ENCODE assay signal across 26 mouse cellular contexts in the genomic region with DNA sequence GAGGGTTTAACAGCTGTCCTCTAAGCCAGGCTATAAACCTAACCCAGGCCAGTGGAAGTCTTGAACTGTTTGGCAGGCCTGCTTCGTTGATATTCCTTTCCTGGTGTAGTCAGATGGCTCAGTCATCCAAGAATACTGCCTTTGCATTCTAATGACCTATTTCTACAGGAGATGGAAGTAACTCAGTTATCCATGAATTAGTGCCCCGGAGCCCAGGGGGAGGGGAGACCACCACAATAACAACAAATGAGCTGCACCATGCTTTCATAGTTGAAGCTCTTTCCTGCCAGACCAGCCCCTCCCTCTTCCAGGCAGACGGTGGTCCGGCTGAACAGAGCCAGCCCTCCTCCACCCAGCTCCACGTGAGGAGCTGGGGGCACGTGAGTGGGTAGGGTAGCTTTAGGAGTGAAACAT. TPM values are rescaled to one million over a fixed set of nuclear protein-coding genes. Genes with fewer than 3 reads are reported as not detected.
DNase-seq lines count a peak whose midpoint lies in the region; ATAC-seq and TF ChIP-seq lines count a peak whose summit lies in the region.
"Had no signal": no experiment of that assay in that cellular context is flagged by ENCODE, and none has a peak within 500 bp of the region (broad histone marks: within the 10 kb centered on the region; RNA-seq: fewer than 3 reads in every experiment).

No protein-coding gene starts in this region.

- H3K36me3 ChIP-seq in hindbrain, embryonic 10.5 days, result no peaks in the 10 kb centered on the region
- H3K36me3 ChIP-seq in midbrain, embryonic 13.5 days, result no peaks in the 10 kb centered on the region
- no peaks in the 10 kb centered on the region for H3K36me3 ChIP-seq in intestine, postnatal 0 days (ENCODE audit: control insufficient read depth, insufficient read depth)
- H3K36me3 ChIP-seq: limb, embryonic 10.5 days had no signal

- no peak overlapping the region for H3K4me3 ChIP-seq in hindbrain, embryonic 10.5 days
- no peak overlapping the region for H3K4me3 ChIP-seq in midbrain, embryonic 13.5 days (replicated peaks)
- no peak overlapping the region for H3K4me3 ChIP-seq in intestine, postnatal 0 days (ENCODE audit: low read depth, low read length)
- H3K4me3 ChIP-seq: layer of hippocampus, adult 2 months; left cerebral cortex, adult 2 months; limb, embryonic 10.5 days had no signal

- peak; percentile 50 for DNase-seq in retina, postnatal 1 day
- no peak for DNase-seq in retina, embryonic 14.5 days (ENCODE audit: low spot score)
- no peak for DNase-seq in hindbrain, embryonic 10.5 days (ENCODE audit: low spot score)
- no peak for DNase-seq in spleen, adult 18-20 months
- no peak for DNase-seq in cerebellum, adult 9-10 months
- DNase-seq: adrenal gland, postnatal 36 days; cerebellum, postnatal 10 days; embryo, embryonic 11 days; gastrocnemius, postnatal 14 days; heart, postnatal 10 days; lung, adult 2 months; lung, postnatal 4 days; right cerebral cortex, postnatal 14 days; thymus, postnatal 14 days had no signal

- no peak overlapping the region for H3K4me2 ChIP-seq in midbrain, embryonic 13.5 days (replicated peaks)
- no peak overlapping the region for H3K4me2 ChIP-seq in intestine, postnatal 0 days (replicated peaks; ENCODE audit: low read depth)
- H3K4me2 ChIP-seq: liver, embryonic 11.5 days had no signal

- H3K9me3 ChIP-seq in hindbrain, embryonic 10.5 days, result no peaks in the 10 kb centered on the region
- no peaks in the 10 kb centered on the region for H3K9me3 ChIP-seq in midbrain, embryonic 13.5 days
- H3K9me3 ChIP-seq in intestine, postnatal 0 days (ENCODE audit: control insufficient read depth), result no peaks in the 10 kb centered on the region
- H3K9me3 ChIP-seq: limb, embryonic 10.5 days had no signal

- H3K27me3 ChIP-seq in hindbrain, embryonic 10.5 days (ENCODE audit: insufficient read depth, poor library complexity, severe bottlenecking), result no peaks in the 10 kb centered on the region
- H3K27me3 ChIP-seq in midbrain, embryonic 13.5 days, result no peaks in the 10 kb centered on the region
- no peaks in the 10 kb centered on the region for H3K27me3 ChIP-seq in intestine, postnatal 0 days (replicated peaks; ENCODE audit: control insufficient read depth, insufficient read depth, low read length)

- H3K4me1 ChIP-seq in hindbrain, embryonic 10.5 days (replicated peaks), result peaks cover 18% of the 10 kb centered on the region
- peaks cover 17% of the 10 kb centered on the region for H3K4me1 ChIP-seq in midbrain, embryonic 13.5 days (replicated peaks)
- H3K4me1 ChIP-seq in intestine, postnatal 0 days (replicated peaks; ENCODE audit: control insufficient read depth, insufficient read depth, low read length), result no peaks in the 10 kb centered on the region

- 0 out of 2 replicates have a peak overlapping the region, but pooled peaks have one; percentile 10 for H3K27ac ChIP-seq in hindbrain, embryonic 10.5 days
- no peak overlapping the region for H3K27ac ChIP-seq in midbrain, embryonic 13.5 days
- H3K27ac ChIP-seq in intestine, postnatal 0 days (ENCODE audit: low read depth, low read length), result no peak overlapping the region
- H3K27ac ChIP-seq: kidney, postnatal 0 days; layer of hippocampus, adult 2 months; left cerebral cortex, adult 2 months; limb, embryonic 10.5 days had no signal

- peak; percentile 72 for ATAC-seq in midbrain, embryonic 13.5 days
- ATAC-seq in erythroblast, adult 5-6 weeks (replicated peaks; ENCODE audit: low FRiP score, poor library complexity, severe bottlenecking), result no peak
- ATAC-seq in intestine, postnatal 0 days, result no peak

- no peak overlapping the region for H3K9ac ChIP-seq in midbrain, embryonic 13.5 days (replicated peaks)
- no peak overlapping the region for H3K9ac ChIP-seq in intestine, postnatal 0 days (ENCODE audit: low read depth, low read length)

- TF ChIP-seq CTCF in intestine, postnatal 0 days (IDR thresholded peaks at IDR 0.05; ENCODE audit: low read depth), result no peak

- WGBS in hindbrain, embryonic 10.5 days, result 60% methylated on average over 6 of the region's 6 CpGs
- WGBS in midbrain, embryonic 13.5 days, result 36% methylated on average over 6 of the region's 6 CpGs
- WGBS in intestine, postnatal 0 days, result 71% methylated on average over 6 of the region's 6 CpGs

RNA-seq across cellular contexts. Expression of a gene that starts 33.4 kb away (rescaled TPM):
- not detected in 2 replicates for polyA plus RNA-seq in hindbrain, embryonic 10.5 days (2016; fragmentation: Nextera tagmentation; extraction: Ambion mirVana)
- polyA plus RNA-seq in midbrain, embryonic 13.5 days (2015; fragmentation: Nextera tagmentation; extraction: Ambion mirVana), result 0.48 TPM in 1 of 2 replicates, not detected in the other
- total RNA-seq in erythroblast, adult 5-6 weeks (2015; ENCODE audit: low replicate concordance), result not detected in 2 replicates
- total RNA-seq in erythroblast, adult 5-6 weeks (2017; ENCODE audit: low replicate concordance), result not detected in 2 replicates
- 0.65 and 0.77 TPM in 2 replicates for polyA plus RNA-seq in intestine, postnatal 0 days (2015; fragmentation: Nextera tagmentation; extraction: Ambion mirVana)
- total RNA-seq: adrenal gland, postnatal 36 days; gastrocnemius, postnatal 14 days; heart, postnatal 10 days; layer of hippocampus, adult 2 months; left cerebral cortex, adult 2 months; monocyte, adult 5-6 weeks had no signal
- polyA plus RNA-seq: C2C12; frontal cortex, adult 2 months; intestine, embryonic 14.5 days; limb, embryonic 10.5 days; liver, embryonic 11.5 days; lung, adult 2 months had no signal

RNA-seq across cellular contexts. Expression of a gene that starts 44.6 kb away (rescaled TPM):
- polyA plus RNA-seq in hindbrain, embryonic 10.5 days (2016; fragmentation: Nextera tagmentation; extraction: Ambion mirVana), result 2.4 and 5.8 TPM in 2 replicates
- 19.2 and 22.1 TPM in 2 replicates for polyA plus RNA-seq in midbrain, embryonic 13.5 days (2015; fragmentation: Nextera tagmentation; extraction: Ambion mirVana)
- not detected in 2 replicates for total RNA-seq in erythroblast, adult 5-6 weeks (2015; ENCODE audit: low replicate concordance)
- not detected in 2 replicates for total RNA-seq in erythroblast, adult 5-6 weeks (2017; ENCODE audit: low replicate concordance)
- polyA plus RNA-seq in intestine, postnatal 0 days (2015; fragmentation: Nextera tagmentation; extraction: Ambion mirVana), result 4.1 and 5.1 TPM in 2 replicates
- total RNA-seq: monocyte, adult 5-6 weeks had no signal
